Mouse (Mus musculus): ENCODE measurements around the gene Snrnp35. TPM values are rescaled to one million over a fixed set of nuclear protein-coding genes. Genes with fewer than 3 reads are reported as not detected.

The Snrnp35 gene
- total and polyA plus RNA-seq, 2 experiments: 2.5 to 3.7 TPM

GRCm38 (mm10) chr5:124442628-124443027, 40.3 kb upstream of the Snrnp35 start:
- WGBS: 19% methylated on average over 2 of the region's 2 CpGs
- no peak for TF ChIP-seq POLR2A (IDR thresholded peaks at IDR 0.05; ENCODE audit: extremely low read depth, insufficient read depth, low read length)
- Histone ChIP-seq H3K79me2 (ENCODE audit: control insufficient read depth, insufficient read depth, low read length) (no peaks in the 10 kb centered on the region), H3K4me3 (ENCODE audit: insufficient read depth, low read depth, low read length) (no peak overlapping the region), H3K27ac (replicated peaks; ENCODE audit: insufficient read depth, low read depth, low read length) (no peak overlapping the region), H3K36me3 (ENCODE audit: control insufficient read depth, insufficient read depth, low read length) (no peaks in the 10 kb centered on the region), H3K4me1 (ENCODE audit: control insufficient read depth, insufficient read depth, low read length) (peaks cover 16% of the 10 kb centered on the region), H3K9ac (ENCODE audit: low read depth, low read length) (no peak overlapping the region), H3K27me3 (ENCODE audit: control insufficient read depth, insufficient read depth, low read length) (no peaks in the 10 kb centered on the region)
- DNase-seq (ENCODE audit: extremely low read depth, low read depth, low spot score): peak; percentile 74

DNA sequence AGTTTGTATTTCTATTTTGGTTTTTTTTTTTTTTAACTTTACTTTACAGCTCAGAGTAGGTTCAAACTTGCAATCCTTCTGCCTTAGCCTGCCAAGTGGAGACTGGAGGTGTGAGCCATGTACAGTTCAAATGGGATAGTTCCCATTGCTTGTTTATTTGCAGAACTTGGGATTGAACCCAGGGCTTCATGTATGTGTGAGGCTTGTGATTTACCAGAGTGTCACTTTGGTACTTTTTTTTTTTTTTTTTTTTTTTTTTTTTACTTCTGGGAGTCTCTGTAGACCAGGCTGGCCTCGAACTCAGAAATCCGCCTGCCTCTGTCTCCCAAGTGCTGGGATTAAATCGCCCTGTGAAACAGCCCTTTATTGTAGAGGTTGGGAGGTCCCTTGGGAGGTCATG, 38.7 kb upstream of the Snrnp35 start:
- Histone ChIP-seq H3K79me2 (ENCODE audit: control insufficient read depth, insufficient read depth, low read length) (no peaks in the 10 kb centered on the region), H3K27me3 (ENCODE audit: control insufficient read depth, insufficient read depth, low read length) (no peaks in the 10 kb centered on the region), H3K4me1 (ENCODE audit: control insufficient read depth, insufficient read depth, low read length) (peaks cover 19% of the 10 kb centered on the region; the same call in 1 of the 2 replicates), H3K27ac (replicated peaks; ENCODE audit: insufficient read depth, low read depth, low read length) (peak overlapping the region; percentile 76), H3K36me3 (ENCODE audit: control insufficient read depth, insufficient read depth, low read length) (0 out of 2 replicates have a peak, but pooled peaks cover 2% of the 10 kb centered on the region), H3K4me3 (ENCODE audit: insufficient read depth, low read depth, low read length) (no peak overlapping the region), H3K9ac (ENCODE audit: low read depth, low read length) (no peak overlapping the region)
- TF ChIP-seq CTCF (IDR thresholded peaks at IDR 0.05; ENCODE audit: low read depth, low read length): no peak
- no peak for TF ChIP-seq POLR2A (IDR thresholded peaks at IDR 0.05; ENCODE audit: extremely low read depth, insufficient read depth, low read length)
- WGBS: 78% methylated on average over 3 of the region's 3 CpGs
- no peak for DNase-seq (ENCODE audit: extremely low read depth, low read depth, low spot score)

- no peaks in the 10 kb centered on the region for H3K79me2 ChIP-seq (ENCODE audit: control insufficient read depth, insufficient read depth, low read length)
- peak overlapping the region; percentile 88 for H3K9ac ChIP-seq (ENCODE audit: low read depth, low read length)
- no peaks in the 10 kb centered on the region for H3K27me3 ChIP-seq (ENCODE audit: control insufficient read depth, insufficient read depth, low read length)
- 15% methylated on average over 66 of the region's 66 CpGs for WGBS
- TF ChIP-seq POLR2A (IDR thresholded peaks at IDR 0.05; ENCODE audit: extremely low read depth, insufficient read depth, low read length) (peak; percentile 75), CTCF (IDR thresholded peaks at IDR 0.05; ENCODE audit: low read depth, low read length) (no peak)
- H3K4me1 ChIP-seq (ENCODE audit: control insufficient read depth, insufficient read depth, low read length): peaks cover 26% of the 10 kb centered on the region; the same call in 1 of the 2 replicates
- H3K27ac ChIP-seq (replicated peaks; ENCODE audit: insufficient read depth, low read depth, low read length): peak overlapping the region; percentile 76
- 0 out of 2 replicates have a peak, but pooled peaks cover 2% of the 10 kb centered on the region for H3K36me3 ChIP-seq (ENCODE audit: control insufficient read depth, insufficient read depth, low read length)
- DNase-seq (ENCODE audit: extremely low read depth, low read depth, low spot score): peak; percentile 75
- H3K4me3 ChIP-seq (ENCODE audit: insufficient read depth, low read depth, low read length): peak overlapping the region; percentile 78
Observed at GRCm38 (mm10) chr5:124444661-124445561, 38.0 kb upstream of the Snrnp35 start.

GRCm38 (mm10) chr5:124445621-124446293, 37.2 kb upstream of the Snrnp35 start:
- Histone ChIP-seq H3K9ac (ENCODE audit: low read depth, low read length) (peak overlapping the region; percentile 88), H3K4me3 (ENCODE audit: insufficient read depth, low read depth, low read length) (peak overlapping the region; percentile 67), H3K36me3 (ENCODE audit: control insufficient read depth, insufficient read depth, low read length) (0 out of 2 replicates have a peak, but pooled peaks cover 4% of the 10 kb centered on the region), H3K27me3 (ENCODE audit: control insufficient read depth, insufficient read depth, low read length) (no peaks in the 10 kb centered on the region), H3K4me1 (ENCODE audit: control insufficient read depth, insufficient read depth, low read length) (peaks cover 25% of the 10 kb centered on the region; the same call in 1 of the 2 replicates), H3K27ac (replicated peaks; ENCODE audit: insufficient read depth, low read depth, low read length) (peak overlapping the region; percentile 80), H3K79me2 (ENCODE audit: control insufficient read depth, insufficient read depth, low read length) (no peaks in the 10 kb centered on the region)
- no peak for DNase-seq (ENCODE audit: extremely low read depth, low read depth, low spot score)
- TF ChIP-seq POLR2A (IDR thresholded peaks at IDR 0.05; ENCODE audit: extremely low read depth, insufficient read depth, low read length) (no peak), CTCF (IDR thresholded peaks at IDR 0.05; ENCODE audit: low read depth, low read length) (no peak)
- WGBS: 7% methylated on average over 60 of the region's 77 CpGs

DNA sequence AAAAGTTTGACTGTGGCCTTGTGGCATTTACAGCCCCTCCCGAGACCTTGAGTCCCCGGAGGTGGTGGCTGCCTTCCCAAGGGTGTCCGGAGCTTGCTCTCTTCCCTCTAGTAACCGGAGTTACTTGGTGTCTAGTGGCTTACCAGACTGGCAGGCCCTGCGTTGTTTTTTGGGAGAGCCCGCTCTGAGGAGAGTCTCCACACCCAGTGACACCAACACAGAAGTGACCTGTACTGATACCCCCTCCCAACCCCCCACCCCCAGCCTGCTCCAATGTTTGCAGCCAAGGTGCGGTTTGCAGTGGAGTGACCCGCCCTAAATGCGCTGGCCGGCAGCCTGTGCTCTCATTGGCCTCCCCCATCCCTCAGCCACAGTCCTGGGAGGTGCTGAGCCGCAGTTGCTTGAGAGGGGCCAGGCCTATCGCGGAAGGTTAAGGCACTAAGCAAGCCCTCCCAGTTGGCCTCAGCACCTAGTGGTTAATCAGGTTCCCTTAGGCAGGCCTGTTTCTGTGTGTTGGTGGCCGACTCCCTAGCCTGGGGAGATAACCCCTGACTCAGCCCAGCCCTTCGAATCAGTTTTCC, 36.5 kb upstream of the Snrnp35 start:
- DNase-seq (ENCODE audit: extremely low read depth, low read depth, low spot score): peak; percentile 74
- Histone ChIP-seq H3K27ac (replicated peaks; ENCODE audit: insufficient read depth, low read depth, low read length) (peak overlapping the region; percentile 80), H3K4me3 (ENCODE audit: insufficient read depth, low read depth, low read length) (peak overlapping the region; percentile 67), H3K9ac (ENCODE audit: low read depth, low read length) (peak overlapping the region; percentile 88), H3K27me3 (ENCODE audit: control insufficient read depth, insufficient read depth, low read length) (no peaks in the 10 kb centered on the region), H3K4me1 (ENCODE audit: control insufficient read depth, insufficient read depth, low read length) (peaks cover 25% of the 10 kb centered on the region; the same call in 1 of the 2 replicates), H3K36me3 (ENCODE audit: control insufficient read depth, insufficient read depth, low read length) (peaks cover 7% of the 10 kb centered on the region), H3K79me2 (ENCODE audit: control insufficient read depth, insufficient read depth, low read length) (no peaks in the 10 kb centered on the region)
- 4% methylated on average over 15 of the region's 15 CpGs for WGBS
- TF ChIP-seq CTCF (IDR thresholded peaks at IDR 0.05; ENCODE audit: low read depth, low read length) (no peak), POLR2A (IDR thresholded peaks at IDR 0.05; ENCODE audit: extremely low read depth, insufficient read depth, low read length) (0 out of 2 replicates have a peak, but pooled peaks have one; percentile 29)
